Mouse (Mus musculus): ENCODE results near the gene Traf3ip3.

DNA sequence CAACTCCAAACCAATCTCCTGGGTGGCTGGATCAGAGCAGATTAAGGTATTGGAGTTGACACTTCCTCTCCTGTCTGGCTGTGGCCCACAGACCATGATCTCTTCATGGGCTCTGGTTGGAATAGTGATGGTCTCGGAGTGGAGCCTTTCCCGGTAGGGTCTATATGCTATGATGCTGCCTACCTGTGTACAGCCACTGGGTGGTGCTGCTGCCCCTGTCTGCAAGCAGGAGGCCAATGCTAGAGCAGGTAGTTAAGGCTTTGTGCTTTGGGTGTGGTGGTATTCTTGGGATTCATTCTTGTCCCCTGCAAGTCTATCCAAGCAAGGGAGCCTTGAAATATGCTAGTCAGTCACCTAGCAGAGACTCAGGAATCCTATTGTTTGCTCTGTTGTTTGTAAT, 6.7 kb upstream of the Traf3ip3 start:
- TF ChIP-seq TAL1 (IDR thresholded peaks at IDR 0.05; ENCODE audit: low read length) (no peak), GATA1 (IDR thresholded peaks at IDR 0.05; ENCODE audit: low read length) (no peak)

All from erythroblast, embryonic 14.5 days (primary cell).